In the genomic region with DNA sequence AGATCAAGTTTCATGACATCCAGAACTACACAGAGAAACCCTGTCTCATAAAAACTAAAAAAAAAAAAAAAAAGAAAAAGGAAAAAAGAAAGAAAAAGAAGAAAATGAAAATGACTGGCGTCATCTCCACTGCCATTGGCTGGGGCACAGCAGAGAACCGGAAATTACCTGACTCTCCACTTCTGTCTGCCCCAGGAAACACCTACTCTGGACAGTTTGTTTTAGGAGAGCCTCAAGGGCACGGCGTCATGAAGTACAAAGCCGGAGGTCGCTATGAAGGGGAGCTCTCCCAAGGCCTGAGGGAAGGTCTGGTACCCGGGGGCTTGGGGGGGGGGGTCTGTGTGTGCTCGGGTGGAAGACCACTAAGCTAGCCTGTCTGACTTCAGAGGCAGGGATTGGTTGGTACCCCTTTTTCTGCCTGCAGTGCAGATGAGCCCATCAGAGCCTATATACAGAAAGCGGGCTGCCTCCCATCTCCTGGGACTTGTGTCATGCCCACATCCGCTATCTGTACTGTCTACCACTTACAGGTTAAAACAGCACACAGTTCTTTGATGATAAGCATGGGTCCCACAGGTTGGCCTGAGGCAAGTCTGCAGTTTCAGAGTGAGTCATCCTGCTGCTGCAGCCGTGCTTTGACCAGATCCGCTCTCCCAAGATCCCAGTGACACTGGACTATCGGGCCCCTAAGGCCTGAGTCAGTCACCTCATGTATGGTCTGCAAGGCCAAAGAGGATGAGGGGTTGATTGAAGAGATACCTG, we compare ENCODE assay signal across 13 mouse cellular contexts. TPM values are rescaled to one million over a fixed set of nuclear protein-coding genes. Genes with fewer than 3 reads are reported as not detected.
"Had no signal": no experiment of that assay in that cellular context is flagged by ENCODE, and none has a peak within 500 bp of the region (broad histone marks: within the 10 kb centered on the region; RNA-seq: fewer than 3 reads in every experiment).

No protein-coding gene starts in this region.

- H3K9me3 ChIP-seq: limb, embryonic 15.5 days; liver, embryonic 12.5 days; megakaryocyte, embryonic 14.5 days; midbrain, embryonic 13.5 days had no signal

- H3K9ac ChIP-seq: limb, embryonic 15.5 days; liver, embryonic 12.5 days; lung, embryonic 14.5 days; midbrain, embryonic 13.5 days had no signal

- H3K4me3 ChIP-seq: limb, embryonic 15.5 days; liver, embryonic 12.5 days; megakaryocyte, embryonic 14.5 days; midbrain, embryonic 13.5 days had no signal

- ATAC-seq: liver, embryonic 12.5 days; midbrain, embryonic 13.5 days had no signal

- H3K27ac ChIP-seq: limb, embryonic 15.5 days; liver, embryonic 12.5 days; macrophage; midbrain, embryonic 13.5 days had no signal

- DNase-seq: kidney, postnatal 25 days; layer of hippocampus, adult 9-11 months; layer of hippocampus, postnatal 36 days; lung, embryonic 14.5 days; lung, postnatal 10 days; right cerebral cortex, postnatal 14 days; thymus, adult 18-20 months; thymus, postnatal 14 days had no signal

- H3K27me3 ChIP-seq: limb, embryonic 15.5 days; liver, embryonic 12.5 days; megakaryocyte, embryonic 14.5 days; midbrain, embryonic 13.5 days had no signal

- H3K4me2 ChIP-seq: limb, embryonic 15.5 days; liver, embryonic 12.5 days; lung, embryonic 14.5 days; midbrain, embryonic 13.5 days had no signal

RNA-seq across cellular contexts. Expression of a gene that starts 34.3 kb away (rescaled TPM):
- polyA plus RNA-seq: macrophage had no signal
